Comparison of ENCODE assay signal across 8 mouse cellular contexts in genomic region chr19:45544925-45545321, GRCm38 (mm10). TPM values are rescaled to one million over a fixed set of nuclear protein-coding genes. Genes with fewer than 3 reads are reported as not detected.
A peak's percentile ranks its signal among the peaks of the same experiment; 100 is the strongest.
DNase-seq lines count a peak whose midpoint lies in the region; ATAC-seq and TF ChIP-seq lines count a peak whose summit lies in the region.

No protein-coding gene starts in this region.

- no peak for TF ChIP-seq EP300 in liver, embryonic 14.5 days (IDR thresholded peaks at IDR 0.05; ENCODE audit: low read depth)

- peak; percentile 92 for TF ChIP-seq CTCF in C2C12 (IDR thresholded peaks at IDR 0.05; ENCODE audit: control insufficient read depth, insufficient read depth, insufficient read length)
- TF ChIP-seq CTCF in bone marrow, adult 2 months (IDR thresholded peaks at IDR 0.05; ENCODE audit: control insufficient read depth, insufficient read depth, low read length), result peak; percentile 81
- peak; percentile 77 for TF ChIP-seq CTCF in embryonic fibroblast, embryonic 13.5 days (IDR thresholded peaks at IDR 0.05; ENCODE audit: borderline replicate concordance, insufficient read depth, low read length)
- TF ChIP-seq CTCF in kidney, postnatal 0 days (IDR thresholded peaks at IDR 0.05; ENCODE audit: low read depth), result peak; percentile 90
- TF ChIP-seq CTCF in liver, embryonic 14.5 days (IDR thresholded peaks at IDR 0.05; ENCODE audit: low read depth), result peak; percentile 94

- no peaks in the 10 kb centered on the region for H3K79me3 ChIP-seq in C2C12 (ENCODE audit: low read depth)

- H3K36me3 ChIP-seq in C2C12 (ENCODE audit: control insufficient read depth, insufficient read depth), result no peaks in the 10 kb centered on the region
- H3K36me3 ChIP-seq in heart, embryonic 13.5 days, result no peaks in the 10 kb centered on the region
- H3K36me3 ChIP-seq in kidney, postnatal 0 days (ENCODE audit: insufficient read depth, low read length), result no peaks in the 10 kb centered on the region
- H3K36me3 ChIP-seq in liver, embryonic 14.5 days (replicated peaks; ENCODE audit: control insufficient read depth, insufficient read depth, low read depth), result no peaks in the 10 kb centered on the region
- H3K36me3 ChIP-seq in stomach, embryonic 15.5 days, result no peaks in the 10 kb centered on the region

- peak overlapping the region; percentile 67 for H3K9ac ChIP-seq in heart, embryonic 13.5 days
- H3K9ac ChIP-seq in kidney, postnatal 0 days (ENCODE audit: low read depth, low read length), result 0 out of 2 replicates have a peak overlapping the region, but pooled peaks have one; percentile 35
- 0 out of 2 replicates have a peak overlapping the region, but pooled peaks have one; percentile 9 for H3K9ac ChIP-seq in liver, embryonic 14.5 days (replicated peaks)
- H3K9ac ChIP-seq in stomach, embryonic 15.5 days, result no peak overlapping the region; the same call in 1 of the 2 replicates

- H3K27me3 ChIP-seq in C2C12 (ENCODE audit: control insufficient read depth, insufficient read depth, insufficient read length), result peaks cover 11% of the 10 kb centered on the region
- H3K27me3 ChIP-seq in heart, embryonic 13.5 days (replicated peaks), result peaks cover 72% of the 10 kb centered on the region
- peaks cover 26% of the 10 kb centered on the region for H3K27me3 ChIP-seq in kidney, postnatal 0 days (ENCODE audit: insufficient read depth, low read length)
- peaks cover 5% of the 10 kb centered on the region for H3K27me3 ChIP-seq in liver, embryonic 14.5 days (ENCODE audit: control insufficient read depth, insufficient read depth, low read length)
- H3K27me3 ChIP-seq in stomach, embryonic 15.5 days (replicated peaks), result peaks cover 35% of the 10 kb centered on the region

- H3K4me2 ChIP-seq in heart, embryonic 13.5 days, result peak overlapping the region; percentile 82
- peak overlapping the region; percentile 78 for H3K4me2 ChIP-seq in kidney, postnatal 0 days (ENCODE audit: low read length)
- H3K4me2 ChIP-seq in liver, embryonic 14.5 days (ENCODE audit: low read depth), result peak overlapping the region; percentile 79
- H3K4me2 ChIP-seq in stomach, embryonic 15.5 days, result peak overlapping the region; percentile 96

- peaks cover 4% of the 10 kb centered on the region; the same call in 1 of the 2 replicates for H3K4me1 ChIP-seq in bone marrow, adult 2 months (ENCODE audit: control insufficient read depth, insufficient read depth, low read length)
- H3K4me1 ChIP-seq in embryonic fibroblast, embryonic 13.5 days (ENCODE audit: control insufficient read depth, insufficient read depth, low read length), result no peaks in the 10 kb centered on the region
- peaks cover 23% of the 10 kb centered on the region for H3K4me1 ChIP-seq in heart, embryonic 13.5 days
- H3K4me1 ChIP-seq in kidney, postnatal 0 days (replicated peaks; ENCODE audit: insufficient read depth, low read length), result peaks cover 16% of the 10 kb centered on the region
- H3K4me1 ChIP-seq in liver, embryonic 14.5 days (replicated peaks; ENCODE audit: control insufficient read depth in 2 of 2, insufficient read depth in 2 of 2, low read length in 1 of 2), result peaks cover 23 to 35% of the 10 kb centered on the region in 2 experiments
- H3K4me1 ChIP-seq in stomach, embryonic 15.5 days, result peaks cover 20% of the 10 kb centered on the region

- peak; percentile 27; the same call in 1 of the 2 replicates for ATAC-seq in heart, embryonic 13.5 days (ENCODE audit: extremely low read depth, insufficient number of reproducible peaks, low FRiP score, low TSS enrichment)
- peak; percentile 53 for ATAC-seq in kidney, postnatal 0 days (replicated peaks; ENCODE audit: low FRiP score, low read depth)
- peak; percentile 56; the same call in 1 of the 2 replicates for ATAC-seq in liver, embryonic 14.5 days (ENCODE audit: insufficient read depth)
- peak; percentile 56; the same call in 1 of the 2 replicates for ATAC-seq in stomach, embryonic 15.5 days (ENCODE audit: insufficient read depth, low FRiP score, low read depth)

- no peaks in the 10 kb centered on the region for H3K9me3 ChIP-seq in heart, embryonic 13.5 days
- H3K9me3 ChIP-seq in kidney, postnatal 0 days (replicated peaks; ENCODE audit: low read length), result no peaks in the 10 kb centered on the region
- no peaks in the 10 kb centered on the region for H3K9me3 ChIP-seq in liver, embryonic 14.5 days (ENCODE audit: control insufficient read depth, low read length)
- H3K9me3 ChIP-seq in stomach, embryonic 15.5 days, result no peaks in the 10 kb centered on the region

- H3K4me3 ChIP-seq in C2C12 (ENCODE audit: insufficient read depth, poor library complexity, severe bottlenecking), result no peak overlapping the region
- peak overlapping the region; percentile 43 for H3K4me3 ChIP-seq in bone marrow, adult 2 months (replicated peaks; ENCODE audit: control insufficient read depth, low read depth, low read length)
- peak overlapping the region; percentile 39 for H3K4me3 ChIP-seq in embryonic fibroblast, embryonic 13.5 days (ENCODE audit: insufficient read depth, low read length)
- H3K4me3 ChIP-seq in heart, embryonic 13.5 days, result peak overlapping the region; percentile 48
- peak overlapping the region; percentile 33 for H3K4me3 ChIP-seq in kidney, postnatal 0 days (replicated peaks; ENCODE audit: low read depth, low read length)
- H3K4me3 ChIP-seq in liver, embryonic 14.5 days (ENCODE audit: insufficient read depth in 1 of 2, low read depth in 2 of 2, low read length in 2 of 2), result peak overlapping the region; percentile 43 to 50
- H3K4me3 ChIP-seq in stomach, embryonic 15.5 days (replicated peaks), result peak overlapping the region; percentile 46

- H3ac ChIP-seq in C2C12 (ENCODE audit: control insufficient read depth, insufficient read length, low read depth), result peak overlapping the region; percentile 53

- TF ChIP-seq POLR2A in bone marrow, adult 2 months (IDR thresholded peaks at IDR 0.05; ENCODE audit: borderline replicate concordance, control insufficient read depth, low read depth, low read length), result no peak
- TF ChIP-seq POLR2A in embryonic fibroblast, embryonic 13.5 days (IDR thresholded peaks at IDR 0.05; ENCODE audit: low read depth, low read length), result no peak

- H3K27ac ChIP-seq in bone marrow, adult 2 months (ENCODE audit: control insufficient read depth, insufficient read depth, low read depth, low read length, poor library complexity), result no peak overlapping the region
- H3K27ac ChIP-seq in embryonic fibroblast, embryonic 13.5 days (ENCODE audit: insufficient read depth, low read length), result no peak overlapping the region
- no peak overlapping the region for H3K27ac ChIP-seq in heart, embryonic 13.5 days (replicated peaks)
- no peak overlapping the region for H3K27ac ChIP-seq in kidney, postnatal 0 days
- H3K27ac ChIP-seq in liver, embryonic 14.5 days, result no peak overlapping the region
- no peak overlapping the region for H3K27ac ChIP-seq in stomach, embryonic 15.5 days

- DNase-seq in kidney, postnatal 0 days (ENCODE audit: low spot score), result peak; percentile 95
- DNase-seq in liver, embryonic 14.5 days (ENCODE audit: low read depth in 3 of 3, low spot score in 3 of 3), result peak in 2 of 3 experiments; percentile 42 to 58
- DNase-seq in neural tube, embryonic 10.5 days (ENCODE audit: extremely low spot score, low spot score), result peak; percentile 84

- WGBS in bone marrow, adult 2 months, result under 1% methylated on average over 30 of the region's 30 CpGs
- WGBS in heart, embryonic 13.5 days, result under 1% methylated on average over 30 of the region's 30 CpGs
- under 1% methylated on average over 30 of the region's 30 CpGs for whole genome bisulfite sequencing in kidney, postnatal 0 days
- under 1% methylated on average over 30 of the region's 30 CpGs for WGBS in liver, embryonic 14.5 days (ENCODE audit: insufficient replicate concordance)
- WGBS in stomach, embryonic 15.5 days, result under 1% methylated on average over 30 of the region's 30 CpGs

- H3K79me2 ChIP-seq in C2C12 (ENCODE audit: control insufficient read depth, insufficient read depth), result no peaks in the 10 kb centered on the region

TF ChIP-seq in C2C12, 6 proteins besides CTCF, POLR2A, EP300 and RAD21:
- TF ChIP-seq MAX (IDR thresholded peaks at IDR 0.05), result no peak
- TF ChIP-seq USF1 (IDR thresholded peaks at IDR 0.05; ENCODE audit: low read depth), result no peak
- TF ChIP-seq MYOD1 (IDR thresholded peaks at IDR 0.05; ENCODE audit: control insufficient read depth, insufficient read length, low read depth), result no peak
- no peak for TF ChIP-seq FOSL1 (IDR thresholded peaks at IDR 0.05; ENCODE audit: insufficient read depth, low read length, poor library complexity, severe bottlenecking)
- no peak for TF ChIP-seq CEBPB (IDR thresholded peaks at IDR 0.05; ENCODE audit: low read depth)
- TF ChIP-seq MYOG (IDR thresholded peaks at IDR 0.05; ENCODE audit: control insufficient read depth, extremely low read depth, insufficient read length), result no peak

RNA-seq across cellular contexts. Expression of gene Poll, which starts 15.4 kb away (rescaled TPM):
- 12.7 TPM for polyA plus RNA-seq in C2C12 (2012; fragmentation: generic; extraction: Trizol)
- polyA plus RNA-seq in bone marrow, adult 2 months (2011; ENCODE audit: insufficient read depth, insufficient read length, low replicate concordance, missing spikeins), result 2.1 and 5.2 TPM in 2 replicates
- polyA plus RNA-seq in embryonic fibroblast, embryonic 13.5 days (2011; ENCODE audit: insufficient read length, low read depth, missing spikeins), result 5.1 and 5.6 TPM in 2 replicates
- polyA plus RNA-seq in heart, embryonic 13.5 days (2015; fragmentation: Nextera tagmentation; extraction: Ambion mirVana), result 13.2 and 15.6 TPM in 2 replicates
- polyA plus RNA-seq in kidney, postnatal 0 days (2015; fragmentation: Nextera tagmentation; extraction: Ambion mirVana), result 12.5 and 13.7 TPM in 2 replicates
- polyA plus RNA-seq in liver, embryonic 14.5 days (2012; rRNA removed), result 3.4 and 3.7 TPM in 2 replicates
- 4.1 and 5.0 TPM in 2 replicates for polyA plus RNA-seq in liver, embryonic 14.5 days (2014; fragmentation: Nextera tagmentation; extraction: Ambion mirVana)
- polyA plus RNA-seq in stomach, embryonic 15.5 days (2015; fragmentation: Nextera tagmentation; extraction: Ambion mirVana), result 12.5 and 12.8 TPM in 2 replicates

RNA-seq across cellular contexts. Expression of gene Gm17018, which starts 15.5 kb away (rescaled TPM):
- polyA plus RNA-seq in C2C12 (2012; fragmentation: generic; extraction: Trizol), result 25.7 TPM
- polyA plus RNA-seq in bone marrow, adult 2 months (2011; ENCODE audit: insufficient read depth, insufficient read length, low replicate concordance, missing spikeins), result 16.1 and 32.6 TPM in 2 replicates
- 20.8 and 26.7 TPM in 2 replicates for polyA plus RNA-seq in embryonic fibroblast, embryonic 13.5 days (2011; ENCODE audit: insufficient read length, low read depth, missing spikeins)
- polyA plus RNA-seq in heart, embryonic 13.5 days (2015; fragmentation: Nextera tagmentation; extraction: Ambion mirVana), result 27.7 and 31.1 TPM in 2 replicates
- polyA plus RNA-seq in kidney, postnatal 0 days (2015; fragmentation: Nextera tagmentation; extraction: Ambion mirVana), result 48.6 and 49.2 TPM in 2 replicates
- polyA plus RNA-seq in liver, embryonic 14.5 days (2012; rRNA removed), result 3.5 and 7.5 TPM in 2 replicates
- polyA plus RNA-seq in liver, embryonic 14.5 days (2014; fragmentation: Nextera tagmentation; extraction: Ambion mirVana), result 15.5 and 19.0 TPM in 2 replicates
- 37.5 and 43.2 TPM in 2 replicates for polyA plus RNA-seq in stomach, embryonic 15.5 days (2015; fragmentation: Nextera tagmentation; extraction: Ambion mirVana)
